Mouse (Mus musculus): ENCODE data around the gene Htra2. TPM values are rescaled to one million over a fixed set of nuclear protein-coding genes. Genes with fewer than 3 reads are reported as not detected.

Htra2 gene
- polyA plus RNA-seq, 1 experiment: 96.2 TPM

DNA sequence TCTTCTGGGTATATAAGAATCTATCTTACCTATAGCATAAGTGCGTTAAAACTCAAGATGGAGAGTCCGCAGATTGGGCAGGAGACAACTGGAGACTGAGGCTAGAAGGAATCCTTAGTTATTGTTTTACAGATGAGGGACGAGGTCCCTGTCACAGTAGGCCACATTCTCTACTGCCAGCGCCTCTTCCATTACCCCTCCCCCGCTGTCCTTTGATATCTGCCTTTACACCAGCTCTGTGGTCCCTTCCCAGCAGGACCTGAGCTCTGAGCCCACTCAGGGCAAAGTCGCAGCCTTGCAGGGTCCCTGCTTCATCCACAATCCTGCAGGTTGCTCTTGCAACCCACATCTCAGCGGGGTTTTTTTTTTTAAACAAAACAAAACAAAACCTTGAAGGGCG lies 13.1 kb upstream of the Htra2 start:
- no peak overlapping the region for H3K4me2 ChIP-seq (ENCODE audit: low read depth)
- H3K27me3 ChIP-seq (ENCODE audit: control insufficient read depth, insufficient read depth, insufficient read length): peaks cover 76% of the 10 kb centered on the region
- H3ac ChIP-seq (ENCODE audit: control insufficient read depth, insufficient read length): no peak overlapping the region
- H3K4me3 ChIP-seq: no peak overlapping the region
- no peaks in the 10 kb centered on the region for H3K36me3 ChIP-seq (ENCODE audit: control insufficient read depth, insufficient read depth)
- no peaks in the 10 kb centered on the region for H3K79me2 ChIP-seq (ENCODE audit: control insufficient read depth, insufficient read depth)
- TF ChIP-seq SRF (IDR thresholded peaks at IDR 0.05; ENCODE audit: control insufficient read depth, insufficient read length, low read depth): no peak
- TF ChIP-seq MYOD1 (IDR thresholded peaks at IDR 0.05; ENCODE audit: control insufficient read depth in 1 of 3, insufficient read length in 2 of 3, low read depth in 2 of 3): no peak
- TF ChIP-seq REST (IDR thresholded peaks at IDR 0.05; ENCODE audit: insufficient read depth, insufficient read length): no peak
- TF ChIP-seq E2F4 (IDR thresholded peaks at IDR 0.05; ENCODE audit: insufficient read depth): no peak
- no peak for TF ChIP-seq POLR2A (IDR thresholded peaks at IDR 0.05; ENCODE audit: insufficient read length, low read depth)
- TF ChIP-seq USF1 (IDR thresholded peaks at IDR 0.05; ENCODE audit: low read depth): no peak
- no peak for TF ChIP-seq TCF3 (IDR thresholded peaks at IDR 0.05; ENCODE audit: insufficient read length, low read depth)
- no peak for TF ChIP-seq CEBPB (IDR thresholded peaks at IDR 0.05; ENCODE audit: insufficient read depth, poor library complexity, severe bottlenecking)
- no peak for TF ChIP-seq MYOG (IDR thresholded peaks at IDR 0.05; ENCODE audit: control insufficient read depth in 1 of 3, insufficient read depth in 1 of 3, insufficient read length in 2 of 3, low read depth in 2 of 3)
- no peak for TF ChIP-seq TCF12 (IDR thresholded peaks at IDR 0.05; ENCODE audit: insufficient read depth, poor library complexity, severe bottlenecking)
- no peak for TF ChIP-seq MAX (IDR thresholded peaks at IDR 0.05; ENCODE audit: low read depth)
- TF ChIP-seq POLR2AphosphoS2 (IDR thresholded peaks at IDR 0.05; ENCODE audit: insufficient read length, low read depth): no peak

DNA sequence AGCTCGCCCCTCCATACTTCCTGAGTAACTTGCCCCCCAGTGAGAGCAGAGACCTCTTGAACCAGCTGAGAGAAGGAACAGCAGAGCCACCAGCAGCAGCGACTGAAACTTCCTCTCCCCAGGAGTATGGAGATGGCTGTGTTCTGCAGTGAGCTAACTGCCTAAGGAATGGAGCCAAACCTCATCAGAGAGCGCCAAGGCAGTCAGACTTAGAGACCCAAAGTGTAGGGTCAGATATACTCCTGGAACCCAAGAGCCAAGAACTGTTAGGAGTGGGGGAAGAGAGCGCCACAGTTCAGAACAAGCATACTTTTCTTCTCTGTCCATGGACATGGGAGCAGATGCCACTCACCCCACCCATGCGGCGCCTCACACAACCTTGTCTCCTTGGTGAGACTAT lies 11.4 kb upstream of the Htra2 start:
- H3K27me3 ChIP-seq (ENCODE audit: control insufficient read depth, insufficient read depth, insufficient read length): peaks cover 70% of the 10 kb centered on the region
- H3K36me3 ChIP-seq (ENCODE audit: control insufficient read depth, insufficient read depth): no peaks in the 10 kb centered on the region
- H3K4me2 ChIP-seq (ENCODE audit: low read depth): no peak overlapping the region
- no peak overlapping the region for H3ac ChIP-seq (ENCODE audit: control insufficient read depth, insufficient read length)
- TF ChIP-seq MYOG (IDR thresholded peaks at IDR 0.05; ENCODE audit: control insufficient read depth in 1 of 3, insufficient read depth in 1 of 3, insufficient read length in 2 of 3, low read depth in 2 of 3) (no peak), SRF (IDR thresholded peaks at IDR 0.05; ENCODE audit: control insufficient read depth, insufficient read length, low read depth) (no peak), TCF12 (IDR thresholded peaks at IDR 0.05; ENCODE audit: insufficient read depth, poor library complexity, severe bottlenecking) (no peak), POLR2AphosphoS2 (IDR thresholded peaks at IDR 0.05; ENCODE audit: insufficient read length, low read depth) (no peak), USF1 (IDR thresholded peaks at IDR 0.05; ENCODE audit: low read depth) (no peak), TCF3 (IDR thresholded peaks at IDR 0.05; ENCODE audit: insufficient read length, low read depth) (no peak), MAX (IDR thresholded peaks at IDR 0.05; ENCODE audit: low read depth) (no peak), MYOD1 (IDR thresholded peaks at IDR 0.05; ENCODE audit: control insufficient read depth in 1 of 3, insufficient read length in 2 of 3, low read depth in 2 of 3) (no peak), E2F4 (IDR thresholded peaks at IDR 0.05; ENCODE audit: insufficient read depth) (no peak), CEBPB (IDR thresholded peaks at IDR 0.05; ENCODE audit: insufficient read depth, poor library complexity, severe bottlenecking) (no peak), POLR2A (IDR thresholded peaks at IDR 0.05; ENCODE audit: insufficient read length, low read depth) (no peak)
- no peak overlapping the region for H3K4me3 ChIP-seq
- no peaks in the 10 kb centered on the region for H3K79me2 ChIP-seq (ENCODE audit: control insufficient read depth, insufficient read depth)

DNA sequence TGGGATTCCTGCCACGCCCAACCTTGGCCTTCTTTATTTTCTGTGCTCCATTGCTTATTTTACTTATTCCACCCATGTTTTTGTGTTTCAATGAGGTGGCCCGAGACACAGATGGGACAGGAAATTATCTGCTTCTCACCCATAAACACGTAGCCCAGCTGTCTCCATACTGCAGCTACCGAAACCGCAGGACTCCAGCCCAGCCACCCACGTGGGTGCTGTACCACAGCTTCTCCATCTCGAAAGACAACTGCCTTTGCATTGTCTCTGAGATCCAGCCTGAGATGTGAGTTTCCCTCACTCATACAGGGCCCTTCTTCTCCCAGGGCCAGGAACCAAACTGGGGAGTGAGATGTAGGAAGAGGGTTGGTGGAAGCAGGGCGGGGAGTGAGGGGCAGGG lies 10.9 kb upstream of the Htra2 start:
- H3K4me3 ChIP-seq: no peak overlapping the region
- no peak overlapping the region for H3K4me2 ChIP-seq (ENCODE audit: low read depth)
- no peak for TF ChIP-seq E2F4 (IDR thresholded peaks at IDR 0.05; ENCODE audit: insufficient read depth)
- no peak for TF ChIP-seq POLR2A (IDR thresholded peaks at IDR 0.05; ENCODE audit: insufficient read length, low read depth)
- no peak for TF ChIP-seq TCF12 (IDR thresholded peaks at IDR 0.05; ENCODE audit: insufficient read depth, poor library complexity, severe bottlenecking)
- H3ac ChIP-seq (ENCODE audit: control insufficient read depth, insufficient read length): no peak overlapping the region
- no peaks in the 10 kb centered on the region for H3K79me2 ChIP-seq (ENCODE audit: control insufficient read depth, insufficient read depth)
- peaks cover 65% of the 10 kb centered on the region for H3K27me3 ChIP-seq (ENCODE audit: control insufficient read depth, insufficient read depth, insufficient read length)
- H3K36me3 ChIP-seq (ENCODE audit: control insufficient read depth, insufficient read depth): no peaks in the 10 kb centered on the region

GRCm38 (mm10) chr6:83058725-83059124 lies 3.7 kb upstream of the Htra2 start:
- H3K27me3 ChIP-seq (ENCODE audit: control insufficient read depth, insufficient read depth, insufficient read length): peaks cover 13% of the 10 kb centered on the region
- peaks cover 23% of the 10 kb centered on the region for H3K79me2 ChIP-seq (ENCODE audit: control insufficient read depth, insufficient read depth)
- peaks cover 13% of the 10 kb centered on the region for H3K36me3 ChIP-seq (ENCODE audit: control insufficient read depth, insufficient read depth)
- peak; percentile 22 for TF ChIP-seq POLR2A (IDR thresholded peaks at IDR 0.05; ENCODE audit: insufficient read length, low read depth)
- TF ChIP-seq POLR2AphosphoS2 (IDR thresholded peaks at IDR 0.05; ENCODE audit: insufficient read length, low read depth): peak; percentile 56
- no peak for TF ChIP-seq SRF (IDR thresholded peaks at IDR 0.05; ENCODE audit: control insufficient read depth, insufficient read length, low read depth)
- no peak for TF ChIP-seq TCF12 (IDR thresholded peaks at IDR 0.05; ENCODE audit: insufficient read depth, poor library complexity, severe bottlenecking)
- no peak overlapping the region for H3K4me3 ChIP-seq
- H3K4me2 ChIP-seq (ENCODE audit: low read depth): no peak overlapping the region
- no peak overlapping the region for H3ac ChIP-seq (ENCODE audit: control insufficient read depth, insufficient read length)

- peaks cover 32% of the 10 kb centered on the region for H3K79me2 ChIP-seq (ENCODE audit: control insufficient read depth, insufficient read depth)
- H3K4me2 ChIP-seq (ENCODE audit: low read depth): no peak within 1 kb of the TSS
- H3K27me3 ChIP-seq (ENCODE audit: control insufficient read depth, insufficient read depth, insufficient read length): peaks cover 4% of the 10 kb centered on the region
- peaks cover 13% of the 10 kb centered on the region for H3K36me3 ChIP-seq (ENCODE audit: control insufficient read depth, insufficient read depth)
- no peak within 1 kb of the TSS for H3K4me3 ChIP-seq
- H3ac ChIP-seq (ENCODE audit: control insufficient read depth, insufficient read length): no peak within 1 kb of the TSS
- TF ChIP-seq SRF (IDR thresholded peaks at IDR 0.05; ENCODE audit: control insufficient read depth, insufficient read length, low read depth) (no peak), MYOG (IDR thresholded peaks at IDR 0.05; ENCODE audit: control insufficient read depth in 1 of 3, insufficient read depth in 1 of 3, insufficient read length in 2 of 3, low read depth in 2 of 3) (no peak), MAX (IDR thresholded peaks at IDR 0.05; ENCODE audit: low read depth) (no peak), E2F4 (IDR thresholded peaks at IDR 0.05; ENCODE audit: insufficient read depth) (no peak)
Measured at GRCm38 (mm10) chr6:83057790-83058189, 2.7 kb upstream of the Htra2 start, which contains the start of gene Dqx1. Gene Dqx1 (plus strand): TSS chr6:83057844.
